Mouse (Mus musculus): Measurements from ENCODE around the gene Rpl18a. TPM values are rescaled to one million over a fixed set of nuclear protein-coding genes. Genes with fewer than 3 reads are reported as not detected.

Gene Rpl18a
- 1,000 to 10,000 TPM; 1,169 to 1,386 (median 1,259) TPM for total RNA-seq (2022)

GRCm38 (mm10) chr8:70897021-70897680 is at the start of gene Rpl18a:
Gene Rpl18a, minus strand, starts transcription at chr8:70897412.
- DNase-seq = peak; percentile 97

GRCm38 (mm10) chr8:70943187-70943586 is 46.0 kb upstream of the Rpl18a start:
- no peak for DNase-seq

GRCm38 (mm10) chr8:70941478-70941877 is 44.3 kb upstream of the Rpl18a start:
- no peak for DNase-seq

- no peak for DNase-seq
These were observed 40.0 kb upstream of the Rpl18a start for GRCm38 (mm10) chr8:70937200-70937599.

- DNase-seq = no peak
These were observed 37.6 kb upstream of the Rpl18a start for GRCm38 (mm10) chr8:70934786-70935185.

GRCm38 (mm10) chr8:70933036-70933435 is 35.8 kb upstream of the Rpl18a start:
- DNase-seq = no peak

GRCm38 (mm10) chr8:70931731-70932130 is 34.5 kb upstream of the Rpl18a start:
- no peak for DNase-seq

- no peak for DNase-seq
These were observed 31.6 kb upstream of the Rpl18a start for GRCm38 (mm10) chr8:70928778-70929322.

- no peak for DNase-seq
These were observed 30.9 kb upstream of the Rpl18a start for GRCm38 (mm10) chr8:70928096-70928495.

GRCm38 (mm10) chr8:70926396-70926795 is 29.2 kb upstream of the Rpl18a start:
- DNase-seq = no peak

GRCm38 (mm10) chr8:70925754-70926153 is 28.5 kb upstream of the Rpl18a start:
- no peak for DNase-seq

GRCm38 (mm10) chr8:70924151-70924550 is 26.9 kb upstream of the Rpl18a start:
- DNase-seq = no peak

- DNase-seq = no peak
These were observed 23.1 kb upstream of the Rpl18a start for GRCm38 (mm10) chr8:70920049-70920922.

GRCm38 (mm10) chr8:70914704-70915103 is 17.5 kb upstream of the Rpl18a start:
- no peak for DNase-seq

GRCm38 (mm10) chr8:70913523-70913922 is 16.3 kb upstream of the Rpl18a start:
- no peak for DNase-seq

- no peak for DNase-seq
These were observed 15.7 kb upstream of the Rpl18a start for GRCm38 (mm10) chr8:70912955-70913354.

GRCm38 (mm10) chr8:70911596-70911995 is 14.4 kb upstream of the Rpl18a start:
- no peak for DNase-seq

- DNase-seq = no peak
These were observed 10.3 kb upstream of the Rpl18a start for GRCm38 (mm10) chr8:70907518-70907917.

- peak; percentile 62 for DNase-seq
These were observed 8.9 kb upstream of the Rpl18a start, which contains the start of gene Map1s for GRCm38 (mm10) chr8:70905831-70906736. Gene Map1s, plus strand, starts transcription at chr8:70905932.

GRCm38 (mm10) chr8:70905463-70905830 is 8.2 kb upstream of the Rpl18a start:
- DNase-seq = no peak

- no peak for DNase-seq
These were observed 7.3 kb upstream of the Rpl18a start for GRCm38 (mm10) chr8:70904532-70904931.

- no peak for DNase-seq
These were observed 6.4 kb upstream of the Rpl18a start for GRCm38 (mm10) chr8:70903582-70903981.
